Mouse (Mus musculus) E14TG2a.4 (cell line): ENCODE data around the gene Chrng.

Experiments used
- H3K27me3 ChIP-seq: 2 replicates; pipeline ENCODE4 v1.6.1; 2014; ENCODE audit warnings: low read length, control low read depth; ENCODE audit not compliant: insufficient read depth
- H3K36me3 ChIP-seq: 2 replicates; pipeline ENCODE4 v1.6.1; 2014; ENCODE audit warnings: low read length, control low read depth; ENCODE audit not compliant: insufficient read depth
- H3K4me1 ChIP-seq: replicated peaks from 2 replicates; pipeline ENCODE4 v1.6.1; 2014; ENCODE audit warnings: low read depth, low read length, control low read depth
- H3K4me3 ChIP-seq: replicated peaks from 2 replicates; pipeline ENCODE4 v1.5.1; 2014; ENCODE audit warnings: mild to moderate bottlenecking, low read length
- H3K9me3 ChIP-seq: 2 replicates; pipeline ENCODE4 v1.6.1; 2014; ENCODE audit warnings: low read length, control low read depth
- CTCF ChIP-seq: conservative IDR thresholded peaks from 2 replicates; pipeline ENCODE4 v1.5.1; 2014; ENCODE audit warnings: low read length
- NANOG ChIP-seq: IDR thresholded peaks from 2 replicates; pipeline ENCODE4 v1.6.1; 2014; ENCODE audit warnings: borderline replicate concordance, low read length, mixed read lengths
- POU5F1 ChIP-seq: IDR thresholded peaks from 2 replicates; pipeline ENCODE4 v1.6.1; 2014; ENCODE audit warnings: low read length, borderline replicate concordance

The Chrng gene

DNA sequence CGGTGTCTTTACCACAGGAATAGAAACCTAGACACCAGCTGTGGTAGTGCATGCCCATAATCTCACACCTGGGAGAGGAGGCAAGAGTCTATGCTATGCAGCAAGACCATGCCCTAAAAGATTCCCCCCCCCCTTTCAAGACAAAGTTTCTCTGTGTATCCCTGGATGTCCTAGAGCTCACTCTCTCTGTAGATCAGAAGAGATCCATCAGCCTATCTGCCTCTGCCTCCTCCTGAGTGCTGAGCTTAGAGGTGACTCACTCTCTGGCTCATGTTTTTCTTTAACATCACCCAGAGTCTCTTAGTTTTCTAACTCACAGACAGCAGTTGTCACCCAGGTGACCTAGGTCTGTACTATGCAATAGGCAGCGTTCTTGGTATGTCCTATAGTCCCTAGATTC lies 54.9 kb downstream of the Chrng start:
- Histone ChIP-seq H3K4me1 (peaks cover 53% of the 10 kb centered on the region), H3K9me3 (no peaks in the 10 kb centered on the region), H3K36me3 (no peaks in the 10 kb centered on the region), H3K4me3 (no peak overlapping the region), H3K27me3 (peaks cover 52% of the 10 kb centered on the region)
- TF ChIP-seq POU5F1 (no peak), NANOG (no peak), CTCF (no peak)
